Mouse (Mus musculus) E14TG2a.4 (cell line): ENCODE data around the gene Esp31.

Experiments used
- H3K27me3 ChIP-seq: 2 replicates; pipeline ENCODE4 v1.6.1; 2014; ENCODE audit warnings: low read length, control low read depth; ENCODE audit not compliant: insufficient read depth
- H3K36me3 ChIP-seq: 2 replicates; pipeline ENCODE4 v1.6.1; 2014; ENCODE audit warnings: low read length, control low read depth; ENCODE audit not compliant: insufficient read depth
- H3K4me1 ChIP-seq: replicated peaks from 2 replicates; pipeline ENCODE4 v1.6.1; 2014; ENCODE audit warnings: low read depth, low read length, control low read depth
- H3K4me3 ChIP-seq: replicated peaks from 2 replicates; pipeline ENCODE4 v1.5.1; 2014; ENCODE audit warnings: mild to moderate bottlenecking, low read length
- H3K9me3 ChIP-seq: 2 replicates; pipeline ENCODE4 v1.6.1; 2014; ENCODE audit warnings: low read length, control low read depth
- CTCF ChIP-seq: conservative IDR thresholded peaks from 2 replicates; pipeline ENCODE4 v1.5.1; 2014; ENCODE audit warnings: low read length
- NANOG ChIP-seq: IDR thresholded peaks from 2 replicates; pipeline ENCODE4 v1.6.1; 2014; ENCODE audit warnings: borderline replicate concordance, low read length, mixed read lengths
- POU5F1 ChIP-seq: IDR thresholded peaks from 2 replicates; pipeline ENCODE4 v1.6.1; 2014; ENCODE audit warnings: low read length, borderline replicate concordance

Gene Esp31

DNA sequence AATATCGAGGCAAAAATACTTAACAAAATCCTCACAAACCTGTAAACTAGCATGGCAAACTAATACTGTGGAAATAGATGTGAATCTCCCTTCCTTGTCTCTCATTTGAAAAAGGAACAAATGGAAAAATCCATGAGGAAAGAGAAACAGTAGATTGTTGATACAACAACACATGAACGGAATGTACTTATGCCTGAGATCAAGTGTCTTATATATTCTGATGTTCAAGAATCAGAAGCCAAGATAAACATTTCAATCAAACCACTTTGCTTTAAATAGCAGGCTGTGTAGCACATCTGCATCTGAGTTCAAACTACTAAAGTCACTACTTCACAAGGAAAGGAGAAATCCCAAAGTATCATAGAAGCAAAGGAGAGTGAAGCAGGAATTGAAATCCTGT is at the start of gene Esp31:
Esp31 (plus strand) TSS at position 301 of the 400 bp plus-strand sequence.
- Histone ChIP-seq H3K4me1 (no peaks in the 10 kb centered on the region), H3K9me3 (peaks cover 18% of the 10 kb centered on the region), H3K36me3 (no peaks in the 10 kb centered on the region), H3K4me3 (no peak within 1 kb of the TSS), H3K27me3 (no peaks in the 10 kb centered on the region)
- TF ChIP-seq CTCF, result no peak
- TF ChIP-seq NANOG, result no peak
- no peak for TF ChIP-seq POU5F1
